Mouse (Mus musculus) CD4-positive, CD25-positive, alpha-beta regulatory T cell (primary cell): ENCODE data around the gene Kars. TPM values are rescaled to one million over a fixed set of nuclear protein-coding genes. Genes with fewer than 3 reads are reported as not detected.

Source experiments
- polyA plus RNA-seq: library from polyadenylated mRNA; unstranded; fragments of 100-300 nt; shearing (Covaris generic); gene quantifications from one replicate; pipeline ENCODE4 v1.2.1, GENCODE M21; 2017

Kars gene
- polyA plus RNA-seq, result 100 TPM

DNA sequence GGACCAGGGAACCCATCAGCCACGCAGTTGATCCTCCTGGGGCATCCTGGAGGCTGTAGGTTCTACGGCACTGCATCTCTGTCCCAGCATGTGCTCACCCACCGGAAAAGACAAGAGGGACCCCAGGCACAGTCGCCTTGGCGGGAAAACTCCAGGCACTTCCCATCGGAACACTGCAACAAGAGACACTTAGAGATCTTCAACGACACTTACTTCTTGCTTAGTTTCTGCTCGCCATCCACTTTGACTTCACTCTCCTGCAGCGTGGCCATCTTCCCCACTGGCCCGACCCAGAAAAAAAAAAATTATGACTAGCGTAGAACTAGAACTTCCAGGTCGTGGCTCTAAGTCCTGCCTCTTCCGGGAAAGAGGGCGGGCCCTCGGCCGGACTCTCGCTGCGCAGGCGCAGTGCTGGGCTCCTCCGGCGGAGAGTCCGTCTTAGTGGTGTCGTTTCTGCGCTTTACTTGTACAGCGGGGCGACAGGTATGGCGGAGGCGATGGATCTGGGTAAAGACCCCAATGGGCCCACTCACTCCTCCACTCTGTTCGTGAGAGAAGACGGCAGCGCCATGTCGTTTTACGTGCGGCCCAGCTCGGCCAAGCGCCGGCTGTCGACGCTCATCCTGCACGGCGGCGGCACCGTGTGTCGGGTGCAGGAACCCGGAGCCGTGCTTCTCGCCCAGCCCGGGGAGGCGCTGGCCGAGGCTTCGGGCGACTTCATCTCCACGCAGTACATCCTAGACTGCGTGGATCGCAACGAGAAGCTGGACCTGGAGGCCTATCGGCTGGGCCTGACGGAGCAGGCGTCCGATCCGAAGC is at the start of gene Kars, which contains the start of gene Terf2ip:
Kars (minus strand) TSS at position 327 of the 819 bp plus-strand sequence.
Terf2ip (plus strand) TSS at position 402 of the 819 bp plus-strand sequence.

DNA sequence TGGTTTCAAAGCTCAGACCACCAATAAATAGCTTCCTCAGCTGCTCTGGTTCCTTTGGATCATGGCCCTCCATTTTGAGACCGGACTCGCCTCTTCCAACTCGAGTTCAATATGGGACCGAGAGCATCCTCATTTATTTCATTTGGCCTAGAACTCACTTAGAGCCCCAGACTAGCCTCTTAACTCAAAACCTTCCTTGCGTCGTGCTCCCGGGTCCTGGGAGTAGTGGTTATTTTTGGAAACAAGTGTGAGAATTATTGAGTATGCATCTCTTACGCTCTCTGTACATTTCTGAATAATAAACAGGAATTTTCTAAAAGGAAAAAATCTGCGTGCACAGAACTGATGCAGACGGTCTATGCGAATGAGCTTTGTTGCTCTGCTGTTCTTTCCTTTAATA is 3.8 kb upstream of the Kars start, which contains the start of gene Gm6793:
Gm6793 (minus strand) TSS at position 101 of the 400 bp plus-strand sequence.

DNA sequence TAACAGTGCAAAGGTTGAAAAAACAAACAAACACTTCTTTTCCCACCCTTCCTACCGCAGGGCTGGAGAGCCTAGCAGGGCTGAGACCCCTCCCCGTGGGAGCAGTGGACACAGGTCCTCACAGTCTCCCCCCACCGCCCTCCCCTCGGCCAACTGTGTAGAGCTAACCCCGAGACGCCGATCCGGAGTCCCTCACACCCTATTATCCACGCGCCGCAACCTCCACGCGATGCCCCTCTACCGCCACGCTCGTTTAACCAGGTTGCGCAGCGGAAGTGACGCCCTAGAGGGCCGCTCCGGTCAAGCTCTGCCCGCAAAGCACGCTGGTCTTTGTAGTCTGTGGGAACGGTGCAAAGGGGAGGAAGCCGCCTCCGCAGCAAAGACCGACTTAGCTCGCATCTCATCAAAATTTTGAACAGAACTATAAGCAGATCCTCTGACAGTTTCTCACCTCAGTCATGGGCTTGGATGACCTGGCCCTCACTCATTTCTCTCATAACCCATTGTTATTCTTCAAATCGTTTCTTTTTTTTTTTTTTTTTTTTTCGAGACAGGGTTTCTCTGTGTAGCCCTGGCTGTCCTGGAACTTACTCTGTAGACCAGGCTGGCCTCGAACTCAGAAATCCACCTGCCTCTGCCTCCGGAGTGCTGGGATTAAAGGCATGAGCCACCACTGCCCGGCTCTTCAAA is 19.0 kb downstream of the Kars start, which contains the start of gene Adat1:
Adat1 (minus strand) TSS at position 290 of the 690 bp plus-strand sequence.

Other genes with a start within 250 kb of the Kars start
- 113 TPM for gene Cfdp1, start 157.0 kb downstream of the Kars start, polyA plus RNA-seq
- gene Tmem170, start 134.6 kb downstream of the Kars start, polyA plus RNA-seq, result 0.96 TPM
- gene Chst5, start 100.9 kb downstream of the Kars start, polyA plus RNA-seq, result not detected
- 2.2 TPM for gene Tmem231, start 77.4 kb downstream of the Kars start, polyA plus RNA-seq
- gene Gabarapl2, start 70.6 kb downstream of the Kars start, polyA plus RNA-seq, result 279 TPM
- 9.7 TPM for gene Adat1, start 19.0 kb downstream of the Kars start, polyA plus RNA-seq
- gene Terf2ip, start 75 bp upstream of the Kars start, polyA plus RNA-seq, result 32.7 TPM
- gene Gm6793, start 3.7 kb upstream of the Kars start, polyA plus RNA-seq, result 2.1 TPM